Comparison of ENCODE assay signal across 28 mouse cellular contexts in the genomic region with DNA sequence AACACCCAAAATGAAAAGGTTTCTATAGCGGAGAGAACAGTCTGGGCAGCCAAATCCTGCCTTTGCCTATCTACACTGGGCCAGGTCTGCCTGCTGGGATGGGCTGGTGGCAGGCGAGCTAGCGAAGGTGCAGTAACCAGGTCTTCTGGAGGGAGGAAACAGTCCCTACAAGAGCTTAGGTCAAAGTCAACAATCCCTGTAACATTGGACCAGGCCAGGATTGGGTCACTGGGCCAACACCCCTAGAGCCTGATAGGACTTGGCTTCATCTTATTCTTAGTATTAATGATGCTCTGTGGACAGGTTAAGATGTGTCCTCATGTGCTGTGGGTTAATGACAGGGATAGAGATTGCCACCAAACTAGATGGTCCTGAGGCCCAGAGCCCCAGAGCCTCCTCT. TPM values are rescaled to one million over a fixed set of nuclear protein-coding genes. Genes with fewer than 3 reads are reported as not detected.
DNase-seq lines count a peak whose midpoint lies in the region; ATAC-seq and TF ChIP-seq lines count a peak whose summit lies in the region.
"Had no signal": no experiment of that assay in that cellular context is flagged by ENCODE, and none has a peak within 500 bp of the region (broad histone marks: within the 10 kb centered on the region; RNA-seq: fewer than 3 reads in every experiment).

No protein-coding gene starts in this region.

- H3K27me3 ChIP-seq in intestine, embryonic 16.5 days (replicated peaks; ENCODE audit: control insufficient read depth, insufficient read depth, low read length), result 0 out of 2 replicates have a peak, but pooled peaks cover under 1% of the 10 kb centered on the region
- H3K27me3 ChIP-seq in intestine, embryonic 15.5 days (replicated peaks), result peaks cover 1% of the 10 kb centered on the region
- H3K27me3 ChIP-seq in liver, embryonic 12.5 days (replicated peaks), result peaks cover 14% of the 10 kb centered on the region
- peaks cover 7% of the 10 kb centered on the region for H3K27me3 ChIP-seq in liver, embryonic 11.5 days (replicated peaks; ENCODE audit: control insufficient read depth, insufficient read depth, low read length)
- no peaks in the 10 kb centered on the region for H3K27me3 ChIP-seq in liver, postnatal 0 days (ENCODE audit: insufficient read depth, low read length)
- H3K27me3 ChIP-seq: Patski had no signal

- no peaks in the 10 kb centered on the region for H3K9me3 ChIP-seq in intestine, embryonic 16.5 days (ENCODE audit: control insufficient read depth, low read length)
- H3K9me3 ChIP-seq in intestine, embryonic 15.5 days, result no peaks in the 10 kb centered on the region
- H3K9me3 ChIP-seq in liver, embryonic 12.5 days (replicated peaks), result no peaks in the 10 kb centered on the region
- no peaks in the 10 kb centered on the region for H3K9me3 ChIP-seq in liver, embryonic 11.5 days (ENCODE audit: control insufficient read depth, low read length)
- H3K9me3 ChIP-seq in liver, postnatal 0 days (ENCODE audit: low read length), result peaks cover 2% of the 10 kb centered on the region; the same call in 1 of the 2 replicates
- H3K9me3 ChIP-seq: embryonic facial prominence, embryonic 12.5 days; embryonic facial prominence, embryonic 15.5 days; G1E; heart, embryonic 10.5 days; heart, embryonic 13.5 days; hindbrain, embryonic 12.5 days; hindbrain, embryonic 15.5 days had no signal

- no peak for TF ChIP-seq CTCF in liver, postnatal 0 days (IDR thresholded peaks at IDR 0.05; ENCODE audit: low read depth)

- H3K4me3 ChIP-seq in intestine, embryonic 16.5 days (ENCODE audit: low read length), result no peak overlapping the region
- H3K4me3 ChIP-seq in intestine, embryonic 15.5 days (replicated peaks), result no peak overlapping the region
- no peak overlapping the region for H3K4me3 ChIP-seq in liver, embryonic 12.5 days
- H3K4me3 ChIP-seq in liver, embryonic 11.5 days (ENCODE audit: low read depth, low read length), result no peak overlapping the region
- H3K4me3 ChIP-seq in liver, postnatal 0 days (ENCODE audit: low read depth, low read length), result no peak overlapping the region
- H3K4me3 ChIP-seq: embryonic facial prominence, embryonic 12.5 days; embryonic facial prominence, embryonic 15.5 days; gastrocnemius, adult 2 months; heart, adult 2 months; heart, embryonic 10.5 days; heart, embryonic 13.5 days; hindbrain, embryonic 12.5 days; hindbrain, embryonic 15.5 days had no signal

- 0 out of 2 replicates have a peak, but pooled peaks cover 7% of the 10 kb centered on the region for H3K36me3 ChIP-seq in intestine, embryonic 16.5 days (ENCODE audit: control insufficient read depth, insufficient read depth, low read length)
- H3K36me3 ChIP-seq in intestine, embryonic 15.5 days, result no peaks in the 10 kb centered on the region
- H3K36me3 ChIP-seq in liver, embryonic 12.5 days, result peaks cover 24% of the 10 kb centered on the region
- H3K36me3 ChIP-seq in liver, embryonic 11.5 days (ENCODE audit: control insufficient read depth, insufficient read depth, low read length), result peaks cover 6% of the 10 kb centered on the region; the same call in 1 of the 2 replicates
- 0 out of 2 replicates have a peak, but pooled peaks cover 2% of the 10 kb centered on the region for H3K36me3 ChIP-seq in liver, postnatal 0 days (replicated peaks; ENCODE audit: insufficient read depth, low read length)

- ATAC-seq in intestine, embryonic 16.5 days, result 0 out of 2 replicates have a peak, but pooled peaks have one; percentile 10
- ATAC-seq in intestine, embryonic 15.5 days, result no peak
- ATAC-seq in liver, embryonic 12.5 days, result peak; percentile 6; the same call in 1 of the 2 replicates
- ATAC-seq in liver, embryonic 11.5 days (replicated peaks; ENCODE audit: low FRiP score), result no peak
- ATAC-seq in liver, postnatal 0 days, result peak; percentile 56
- ATAC-seq: forebrain, embryonic 14.5 days; forebrain, postnatal 0 days; Patski had no signal

- H3K4me1 ChIP-seq in intestine, embryonic 16.5 days (ENCODE audit: control insufficient read depth, insufficient read depth, low read length), result peaks cover 7% of the 10 kb centered on the region; the same call in 1 of the 2 replicates
- 0 out of 2 replicates have a peak, but pooled peaks cover 2% of the 10 kb centered on the region for H3K4me1 ChIP-seq in intestine, embryonic 15.5 days (replicated peaks)
- 0 out of 2 replicates have a peak, but pooled peaks cover 6% of the 10 kb centered on the region for H3K4me1 ChIP-seq in liver, embryonic 12.5 days
- H3K4me1 ChIP-seq in liver, embryonic 11.5 days (replicated peaks; ENCODE audit: control insufficient read depth, insufficient read depth, low read length), result peaks cover 2% of the 10 kb centered on the region
- peaks cover 13% of the 10 kb centered on the region; the same call in 1 of the 2 replicates for H3K4me1 ChIP-seq in liver, postnatal 0 days (ENCODE audit: insufficient read depth)
- H3K4me1 ChIP-seq: embryonic facial prominence, embryonic 12.5 days; hindbrain, embryonic 12.5 days; hindbrain, embryonic 15.5 days had no signal

- H3K27ac ChIP-seq in intestine, embryonic 16.5 days (ENCODE audit: low read length), result no peak overlapping the region
- no peak overlapping the region for H3K27ac ChIP-seq in intestine, embryonic 15.5 days
- 0 out of 2 replicates have a peak overlapping the region, but pooled peaks have one; percentile 12 for H3K27ac ChIP-seq in liver, embryonic 12.5 days
- no peak overlapping the region for H3K27ac ChIP-seq in liver, embryonic 11.5 days (ENCODE audit: low read depth, low read length)
- H3K27ac ChIP-seq in liver, postnatal 0 days (ENCODE audit: low read depth), result peak overlapping the region; percentile 91
- H3K27ac ChIP-seq: embryonic facial prominence, embryonic 12.5 days; embryonic facial prominence, embryonic 15.5 days; gastrocnemius, adult 2 months; heart, adult 2 months; heart, embryonic 10.5 days; heart, embryonic 13.5 days; hindbrain, embryonic 12.5 days; hindbrain, embryonic 15.5 days had no signal

- DNase-seq in liver, embryonic 11.5 days (ENCODE audit: low spot score), result no peak
- DNase-seq in liver, postnatal 0 days, result peak; percentile 40
- DNase-seq in heart, postnatal 4 days, result no peak
- DNase-seq: adrenal gland, postnatal 10 days; adrenal gland, postnatal 36 days; cerebellum, adult 18-20 months; cerebellum, adult 9-10 months; cerebellum, postnatal 14 days; forebrain, postnatal 0 days; gastrocnemius, adult 2 months; gastrocnemius, postnatal 25 days; heart, adult 2 months; heart, postnatal 14 days had no signal

- 93% methylated on average over 3 of the region's 3 CpGs for WGBS in intestine, embryonic 16.5 days
- 89% methylated on average over 3 of the region's 3 CpGs for WGBS in intestine, embryonic 15.5 days
- WGBS in liver, embryonic 12.5 days (ENCODE audit: insufficient replicate concordance), result 75% methylated on average over 3 of the region's 3 CpGs
- WGBS in liver, embryonic 11.5 days, result 85% methylated on average over 3 of the region's 3 CpGs
- WGBS in liver, postnatal 0 days (ENCODE audit: insufficient replicate concordance), result 72% methylated on average over 3 of the region's 3 CpGs

- H3K4me2 ChIP-seq in intestine, embryonic 16.5 days (ENCODE audit: low read depth, low read length), result no peak overlapping the region
- no peak overlapping the region for H3K4me2 ChIP-seq in intestine, embryonic 15.5 days (replicated peaks)
- no peak overlapping the region for H3K4me2 ChIP-seq in liver, embryonic 12.5 days
- H3K4me2 ChIP-seq in liver, embryonic 11.5 days, result no peak overlapping the region
- H3K4me2 ChIP-seq in liver, postnatal 0 days (ENCODE audit: low read depth, low read length), result no peak overlapping the region
- H3K4me2 ChIP-seq: embryonic facial prominence, embryonic 12.5 days; embryonic facial prominence, embryonic 15.5 days; heart, embryonic 13.5 days; hindbrain, embryonic 12.5 days; hindbrain, embryonic 15.5 days had no signal

- peak; percentile 46; the same call in 1 of the 2 replicates for TF ChIP-seq EP300 in liver, postnatal 0 days (IDR thresholded peaks at IDR 0.05; ENCODE audit: low read depth)

- H3K9ac ChIP-seq in intestine, embryonic 16.5 days (ENCODE audit: low read depth, low read length), result no peak overlapping the region
- H3K9ac ChIP-seq in intestine, embryonic 15.5 days, result no peak overlapping the region
- H3K9ac ChIP-seq in liver, embryonic 12.5 days, result no peak overlapping the region
- H3K9ac ChIP-seq in liver, embryonic 11.5 days (ENCODE audit: low read depth, low read length), result no peak overlapping the region
- no peak overlapping the region for H3K9ac ChIP-seq in liver, postnatal 0 days (replicated peaks)
- H3K9ac ChIP-seq: embryonic facial prominence, embryonic 12.5 days; embryonic facial prominence, embryonic 15.5 days; forebrain, postnatal 0 days; heart, embryonic 13.5 days; hindbrain, embryonic 12.5 days; hindbrain, embryonic 15.5 days had no signal

RNA-seq across cellular contexts. Expression of gene Gnmt, which starts 5.1 kb away (rescaled TPM):
- 8.2 and 10.0 TPM in 2 replicates for polyA plus RNA-seq in intestine, embryonic 16.5 days (2015; fragmentation: Nextera tagmentation; extraction: Ambion mirVana)
- polyA plus RNA-seq in intestine, embryonic 15.5 days (2015; fragmentation: Nextera tagmentation; extraction: Ambion mirVana), result 3.2 and 9.0 TPM in 2 replicates
- 5.8 and 6.7 TPM in 2 replicates for polyA plus RNA-seq in liver, embryonic 12.5 days (2016; fragmentation: Nextera tagmentation; extraction: Ambion mirVana)
- 6.2 and 6.7 TPM in 2 replicates for polyA plus RNA-seq in liver, embryonic 11.5 days (2014; fragmentation: Nextera tagmentation; extraction: Ambion mirVana)
- polyA plus RNA-seq in liver, postnatal 0 days (2015; fragmentation: Nextera tagmentation; extraction: Ambion mirVana), result 707 and 780 TPM in 2 replicates
- under 1 TPM; 0.55 to 0.74 TPM for total RNA-seq in heart, postnatal 4 days (2021)
- total RNA-seq: forebrain, postnatal 0 days; G1E; granulocyte monocyte progenitor cell, adult 5-6 weeks; hematopoietic stem cell, adult 5-6 weeks had no signal

RNA-seq across cellular contexts. Expression of gene Cnpy3, which starts 18.0 kb away (rescaled TPM):
- 73.9 and 75.6 TPM in 2 replicates for polyA plus RNA-seq in intestine, embryonic 16.5 days (2015; fragmentation: Nextera tagmentation; extraction: Ambion mirVana)
- 73.9 and 74.9 TPM in 2 replicates for polyA plus RNA-seq in intestine, embryonic 15.5 days (2015; fragmentation: Nextera tagmentation; extraction: Ambion mirVana)
- 39.6 and 39.7 TPM in 2 replicates for polyA plus RNA-seq in liver, embryonic 12.5 days (2016; fragmentation: Nextera tagmentation; extraction: Ambion mirVana)
- 55.8 and 60.8 TPM in 2 replicates for polyA plus RNA-seq in liver, embryonic 11.5 days (2014; fragmentation: Nextera tagmentation; extraction: Ambion mirVana)
- 23.0 and 24.1 TPM in 2 replicates for polyA plus RNA-seq in liver, postnatal 0 days (2015; fragmentation: Nextera tagmentation; extraction: Ambion mirVana)
- total RNA-seq in heart, postnatal 4 days (2021), result 10 to 100 TPM; 29.4 to 29.7 TPM

RNA-seq across cellular contexts. Expression of gene Pex6, which starts 22.8 kb away (rescaled TPM):
- polyA plus RNA-seq in intestine, embryonic 16.5 days (2015; fragmentation: Nextera tagmentation; extraction: Ambion mirVana), result 17.1 and 20.8 TPM in 2 replicates
- 22.6 and 24.8 TPM in 2 replicates for polyA plus RNA-seq in intestine, embryonic 15.5 days (2015; fragmentation: Nextera tagmentation; extraction: Ambion mirVana)
- 20.7 and 21.1 TPM in 2 replicates for polyA plus RNA-seq in liver, embryonic 12.5 days (2016; fragmentation: Nextera tagmentation; extraction: Ambion mirVana)
- polyA plus RNA-seq in liver, embryonic 11.5 days (2014; fragmentation: Nextera tagmentation; extraction: Ambion mirVana), result 19.9 and 20.5 TPM in 2 replicates
- 11.6 and 12.6 TPM in 2 replicates for polyA plus RNA-seq in liver, postnatal 0 days (2015; fragmentation: Nextera tagmentation; extraction: Ambion mirVana)
- total RNA-seq in heart, postnatal 4 days (2021), result 10 to 100 TPM; 12.0 to 14.4 TPM

RNA-seq across cellular contexts. Expression of gene Ppp2r5d, which starts 29.1 kb away (rescaled TPM):
- polyA plus RNA-seq in intestine, embryonic 16.5 days (2015; fragmentation: Nextera tagmentation; extraction: Ambion mirVana), result 69.7 and 73.4 TPM in 2 replicates
- 71.8 and 79.9 TPM in 2 replicates for polyA plus RNA-seq in intestine, embryonic 15.5 days (2015; fragmentation: Nextera tagmentation; extraction: Ambion mirVana)
- 48.3 and 49.1 TPM in 2 replicates for polyA plus RNA-seq in liver, embryonic 12.5 days (2016; fragmentation: Nextera tagmentation; extraction: Ambion mirVana)
- polyA plus RNA-seq in liver, embryonic 11.5 days (2014; fragmentation: Nextera tagmentation; extraction: Ambion mirVana), result 73.9 and 80.4 TPM in 2 replicates
- polyA plus RNA-seq in liver, postnatal 0 days (2015; fragmentation: Nextera tagmentation; extraction: Ambion mirVana), result 11.2 and 12.5 TPM in 2 replicates
- total RNA-seq in heart, postnatal 4 days (2021), result 10 to 100 TPM; 41.5 to 42.9 TPM

RNA-seq across cellular contexts. Expression of gene Ptcra, which starts 29.5 kb away (rescaled TPM):
- polyA plus RNA-seq in intestine, embryonic 16.5 days (2015; fragmentation: Nextera tagmentation; extraction: Ambion mirVana), result 0.34 and 0.37 TPM in 2 replicates
- polyA plus RNA-seq in intestine, embryonic 15.5 days (2015; fragmentation: Nextera tagmentation; extraction: Ambion mirVana), result 0.40 and 0.56 TPM in 2 replicates
- 0.60 and 0.62 TPM in 2 replicates for polyA plus RNA-seq in liver, embryonic 12.5 days (2016; fragmentation: Nextera tagmentation; extraction: Ambion mirVana)
- 0.94 and 1.0 TPM in 2 replicates for polyA plus RNA-seq in liver, embryonic 11.5 days (2014; fragmentation: Nextera tagmentation; extraction: Ambion mirVana)
- 0.11 and 0.14 TPM in 2 replicates for polyA plus RNA-seq in liver, postnatal 0 days (2015; fragmentation: Nextera tagmentation; extraction: Ambion mirVana)
- total RNA-seq in heart, postnatal 4 days (2021), result not detected
- total RNA-seq: adrenal gland, adult 18-20 months; adrenal gland, postnatal 10 days; adrenal gland, postnatal 36 days; forebrain, postnatal 0 days; gastrocnemius, adult 2 months; gastrocnemius, postnatal 25 days; granulocyte monocyte progenitor cell, adult 5-6 weeks; heart, adult 2 months; hematopoietic stem cell, adult 5-6 weeks had no signal

Comparison
In these comparisons a context has a peak if more than half of its experiments do, and no peak if none do; other contexts are left out.
1. ATAC-seq: peak in intestine, embryonic 16.5 days (single experiment), liver, embryonic 12.5 days (single experiment) and liver, postnatal 0 days (single experiment); none in intestine, embryonic 15.5 days (single experiment) and liver, embryonic 11.5 days (single experiment).
2. H3K27ac ChIP-seq: peak in liver, embryonic 12.5 days (single experiment) and liver, postnatal 0 days (single experiment); none in intestine, embryonic 16.5 days (single experiment), intestine, embryonic 15.5 days (single experiment) and liver, embryonic 11.5 days (single experiment).
3. RNA of gene Gnmt, which starts 5.1 kb away (polyA plus RNA-seq): 707 to 780 TPM in liver, postnatal 0 days; 8.2 to 10.0 TPM in intestine, embryonic 16.5 days, 6.2 to 6.7 TPM in liver, embryonic 11.5 days, 5.8 to 6.7 TPM in liver, embryonic 12.5 days and 3.2 to 9.0 TPM in intestine, embryonic 15.5 days; every median in the first group is over 10 times any median in the second.